Mouse (Mus musculus) midbrain, embryonic 13.5 days (tissue): ENCODE results near the gene Fcrl5. TPM values are rescaled to one million over a fixed set of nuclear protein-coding genes. Genes with fewer than 3 reads are reported as not detected.
"Not testable (repeated sequence)": the region's sequence is repeated elsewhere in the genome, so short reads cannot be mapped to it uniquely, and the experiment has no call there.

Source experiments
- ATAC-seq: fragments of 200-750 bp; cut with Nextera tagmentation; 2 replicates; pipeline ENCODE4 v1.8.0; 2017; ENCODE audit warnings: mild to moderate bottlenecking, moderate TSS enrichment, moderate library complexity
- H3K27ac ChIP-seq: fragments of 300-500 bp; sonication (generic); 2 replicates; pipeline ENCODE4 v1.5.1; 2015; ENCODE audit warnings: inconsistent platforms, mild to moderate bottlenecking, moderate library complexity
- H3K27me3 ChIP-seq: fragments of 300-500 bp; sonication (generic); 2 replicates; pipeline ENCODE4 v1.6.1; 2015; ENCODE audit warnings: mild to moderate bottlenecking, inconsistent platforms
- H3K36me3 ChIP-seq: fragments of 300-500 bp; sonication (generic); 2 replicates; pipeline ENCODE4 v1.6.1; 2015; ENCODE audit warnings: mild to moderate bottlenecking, inconsistent platforms
- H3K4me1 ChIP-seq: fragments of 300-500 bp; sonication (generic); replicated peaks from 2 replicates; pipeline ENCODE4 v1.6.1; 2015; ENCODE audit warnings: inconsistent platforms
- H3K4me2 ChIP-seq: fragments of 300-500 bp; sonication (generic); replicated peaks from 2 replicates; pipeline ENCODE4 v1.6.1; 2015; ENCODE audit warnings: moderate library complexity, mild to moderate bottlenecking, inconsistent platforms
- H3K4me3 ChIP-seq: fragments of 300-500 bp; sonication (generic); replicated peaks from 2 replicates; pipeline ENCODE4 v1.5.1; 2015; ENCODE audit warnings: mild to moderate bottlenecking, inconsistent platforms
- H3K9ac ChIP-seq: fragments of 300-500 bp; sonication (generic); replicated peaks from 2 replicates; pipeline ENCODE4 v1.6.1; 2015; ENCODE audit warnings: mild to moderate bottlenecking, inconsistent platforms
- H3K9me3 ChIP-seq: fragments of 300-500 bp; sonication (generic); 2 replicates; pipeline ENCODE4 v1.6.1; 2016; ENCODE audit warnings: mild to moderate bottlenecking, inconsistent platforms
- WGBS: fragments of 180-500 bp; shearing (Covaris S2); methylation state at CpG from one replicate; pipeline ENCODE4 v1.1.7; 2015; 5-methylcytosine and 5-hydroxymethylcytosine counted together
- polyA plus RNA-seq: library from polyadenylated mRNA; unstranded; fragments of >200 nt; fragmentation: Nextera tagmentation; extraction: Ambion mirVana; gene quantifications from 2 replicates; pipeline ENCODE4 v1.2.1, GENCODE M21; 2015

Gene Fcrl5
- polyA plus RNA-seq, 1 experiment from 2014 or later = not detected

DNA sequence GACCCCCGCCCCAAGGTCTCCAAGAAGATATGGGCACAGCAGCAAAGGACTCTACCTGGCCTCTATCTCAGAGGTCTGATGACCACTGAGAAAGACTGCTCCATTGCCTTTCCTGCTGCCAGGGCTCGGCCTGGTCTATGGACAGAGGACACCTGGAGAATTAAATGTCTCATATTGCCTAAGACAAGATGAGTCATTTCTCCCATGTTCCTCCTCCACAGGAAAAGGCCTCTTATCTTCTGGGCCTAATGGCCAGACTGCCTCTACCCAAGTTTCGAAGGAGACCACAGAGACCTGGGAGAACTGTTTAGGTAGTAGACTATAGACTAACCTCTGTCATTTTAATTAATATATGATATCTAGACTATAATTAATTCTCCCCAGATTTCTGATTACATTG is 29.9 kb downstream of the Fcrl5 start:
- no peak overlapping the region for H3K27ac ChIP-seq
- WGBS = 91% methylated on average over 3 of the region's 3 CpGs
- ATAC-seq = no peak
- no peaks in the 10 kb centered on the region for H3K27me3 ChIP-seq
- H3K9ac ChIP-seq = no peak overlapping the region
- H3K4me1 ChIP-seq = no peaks in the 10 kb centered on the region
- peaks cover 5% of the 10 kb centered on the region; the same call in 1 of the 2 replicates for H3K9me3 ChIP-seq
- no peak overlapping the region for H3K4me2 ChIP-seq
- H3K4me3 ChIP-seq = no peak overlapping the region
- H3K36me3 ChIP-seq = no peaks in the 10 kb centered on the region

DNA sequence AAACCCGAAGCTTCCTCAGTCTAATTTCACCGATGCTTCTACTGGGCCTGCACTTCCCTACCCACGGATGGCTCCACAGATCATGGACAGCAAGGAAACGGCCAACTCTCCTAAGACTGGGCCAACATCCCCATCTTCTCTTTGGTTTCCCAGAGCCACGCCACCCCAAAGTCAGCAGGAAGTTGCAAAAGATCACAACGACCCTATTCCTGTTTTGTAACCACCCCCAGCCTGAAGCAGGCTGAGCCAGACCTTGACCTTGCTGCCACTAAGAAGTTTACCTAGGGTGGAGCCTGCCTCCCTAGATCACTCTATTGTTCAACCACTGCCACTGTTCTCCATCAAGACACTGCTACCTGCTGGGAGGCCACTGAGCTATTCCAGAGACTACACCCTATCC is 31.4 kb downstream of the Fcrl5 start:
- Histone ChIP-seq H3K9me3 (peaks cover 5% of the 10 kb centered on the region; the same call in 1 of the 2 replicates), H3K4me3 (no peak overlapping the region), H3K36me3 (no peaks in the 10 kb centered on the region), H3K27me3 (no peaks in the 10 kb centered on the region), H3K27ac (no peak overlapping the region), H3K9ac (no peak overlapping the region), H3K4me1 (no peaks in the 10 kb centered on the region), H3K4me2 (no peak overlapping the region)
- 79% methylated on average over 6 of the region's 6 CpGs for WGBS
- ATAC-seq = no peak

DNA sequence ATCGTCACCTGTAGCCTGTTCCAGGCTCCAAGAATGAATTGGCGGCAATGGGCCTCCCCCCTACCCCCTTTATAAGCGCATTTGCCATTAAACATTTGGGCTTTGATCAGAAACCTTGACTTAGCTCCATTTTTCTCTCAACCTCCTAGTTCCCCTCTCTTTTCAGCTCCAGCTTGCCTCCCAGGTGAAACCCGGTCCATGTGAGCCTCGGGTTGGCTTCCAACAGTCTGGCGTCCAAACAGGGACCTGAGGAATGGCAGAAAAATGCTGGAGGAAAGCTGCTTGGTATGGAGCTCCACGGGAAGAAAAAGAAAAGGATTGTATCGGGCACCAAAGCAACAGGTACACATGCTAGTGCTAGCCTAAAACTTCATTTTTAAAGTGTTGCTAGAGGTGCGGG is 31.8 kb downstream of the Fcrl5 start:
- no peak overlapping the region for H3K9ac ChIP-seq
- no peaks in the 10 kb centered on the region for H3K27me3 ChIP-seq
- no peak overlapping the region for H3K4me3 ChIP-seq
- H3K9me3 ChIP-seq = peaks cover 5% of the 10 kb centered on the region; the same call in 1 of the 2 replicates
- WGBS = 84% methylated on average over 9 of the region's 9 CpGs
- H3K27ac ChIP-seq = no peak overlapping the region
- no peaks in the 10 kb centered on the region for H3K36me3 ChIP-seq
- no peak for ATAC-seq
- no peaks in the 10 kb centered on the region for H3K4me1 ChIP-seq
- no peak overlapping the region for H3K4me2 ChIP-seq

DNA sequence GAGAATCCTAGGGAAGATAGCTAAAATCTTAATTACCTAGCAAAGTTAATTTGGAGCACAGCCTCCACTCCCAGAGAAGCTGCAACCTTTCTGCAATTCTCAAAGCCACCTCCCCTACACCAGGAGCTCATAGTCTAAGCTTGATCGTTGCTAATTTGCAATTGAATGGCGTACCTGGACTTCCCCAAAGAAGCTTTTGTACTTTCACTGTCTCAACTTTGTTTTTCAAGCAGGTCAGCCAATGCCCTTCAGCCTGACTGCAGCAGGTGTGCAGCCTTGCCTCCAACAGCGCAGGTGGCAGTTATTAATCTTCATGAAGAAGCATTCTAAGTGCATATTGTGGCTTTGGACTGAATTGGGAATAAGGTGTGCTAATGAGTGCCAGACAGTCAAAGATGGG is 42.4 kb downstream of the Fcrl5 start:
- WGBS = 88% methylated on average over 3 of the region's 3 CpGs
- ATAC-seq, H3K4me2 ChIP-seq, H3K9me3 ChIP-seq, H3K4me1 ChIP-seq, H3K9ac ChIP-seq, H3K27me3 ChIP-seq, H3K36me3 ChIP-seq, H3K4me3 ChIP-seq, H3K27ac ChIP-seq: not testable (repeated sequence)

DNA sequence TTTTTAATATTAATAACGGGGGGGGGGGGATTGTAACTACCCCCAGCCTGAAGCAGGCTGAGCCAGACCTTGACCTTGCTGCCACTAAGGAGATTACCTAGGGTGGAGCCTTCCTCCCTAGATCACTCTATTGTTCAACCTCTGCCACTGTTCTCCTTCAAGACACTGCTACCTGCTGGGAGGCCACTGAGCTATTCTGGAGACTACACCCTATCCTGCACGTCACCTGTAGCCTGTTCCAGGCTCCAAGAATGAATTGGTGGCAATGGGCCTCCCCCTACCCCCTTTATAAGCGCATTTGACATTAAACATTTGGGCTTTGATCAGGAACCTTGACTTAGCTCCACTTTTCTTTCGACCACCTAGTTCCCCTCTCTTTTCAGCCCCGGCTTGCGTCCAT is 43.0 kb downstream of the Fcrl5 start:
- 83% methylated on average over 6 of the region's 6 CpGs for WGBS

DNA sequence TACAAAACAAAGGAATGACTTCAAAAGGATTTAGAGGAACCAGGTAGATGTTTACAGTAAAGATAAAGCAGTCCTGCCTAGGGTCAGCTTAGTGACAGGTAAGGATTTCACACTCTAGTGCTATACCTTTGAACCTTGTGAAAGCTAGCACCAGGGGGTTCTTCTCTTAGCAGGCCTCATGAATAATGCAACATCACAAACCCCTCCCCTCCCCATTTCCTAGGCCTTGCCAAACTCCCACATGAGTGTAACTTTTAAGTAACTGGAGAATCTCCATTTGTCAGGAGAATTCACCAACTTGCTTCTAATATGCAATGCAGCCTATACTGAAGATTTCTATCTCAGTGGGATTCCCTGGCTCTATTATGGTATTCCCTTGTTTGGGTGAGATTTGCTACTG is 43.7 kb downstream of the Fcrl5 start:
- not testable (repeated sequence) for ATAC-seq, H3K27ac ChIP-seq

More for the DNA sequence above, 43.0 kb downstream of the Fcrl5 start:
- H3K9me3 ChIP-seq, ATAC-seq, H3K9ac ChIP-seq, H3K4me3 ChIP-seq, H3K27me3 ChIP-seq, H3K4me1 ChIP-seq, H3K36me3 ChIP-seq, H3K27ac ChIP-seq, H3K4me2 ChIP-seq: not testable (repeated sequence)

DNA sequence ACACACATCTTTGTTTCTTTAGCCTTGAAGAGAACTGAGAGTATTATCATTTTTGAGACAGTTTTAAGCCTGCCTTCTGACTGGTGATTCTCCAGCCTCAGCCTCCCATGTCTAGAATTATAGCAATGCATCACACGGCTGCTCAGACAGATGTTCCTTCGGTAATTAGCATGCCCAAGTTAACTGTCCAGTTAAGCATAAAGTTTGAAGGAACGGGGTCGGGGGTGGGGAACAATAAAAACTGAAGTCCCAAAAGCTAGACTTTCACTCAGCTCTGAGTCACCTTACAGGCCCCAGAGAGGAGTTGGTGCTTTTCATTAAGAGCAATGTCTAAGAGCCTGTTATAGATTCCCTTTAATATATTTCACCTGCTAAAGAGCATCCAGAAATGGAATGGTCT is 51.8 kb downstream of the Fcrl5 start:
- no peak for ATAC-seq
- Histone ChIP-seq H3K9me3 (no peaks in the 10 kb centered on the region), H3K36me3 (no peaks in the 10 kb centered on the region), H3K9ac (no peak overlapping the region), H3K4me3 (no peak overlapping the region), H3K4me2 (no peak overlapping the region), H3K27ac (no peak overlapping the region), H3K27me3 (no peaks in the 10 kb centered on the region), H3K4me1 (no peaks in the 10 kb centered on the region)
- 82% methylated on average over 4 of the region's 4 CpGs for WGBS

More for the DNA sequence above, 43.7 kb downstream of the Fcrl5 start:
- not testable (repeated sequence) for H3K4me1 ChIP-seq, H3K36me3 ChIP-seq, H3K4me2 ChIP-seq, H3K4me3 ChIP-seq, H3K9ac ChIP-seq, H3K9me3 ChIP-seq, H3K27me3 ChIP-seq

- Histone ChIP-seq H3K4me2 (no peak overlapping the region), H3K36me3 (no peaks in the 10 kb centered on the region), H3K9ac (no peak overlapping the region), H3K27ac (no peak overlapping the region), H3K27me3 (no peaks in the 10 kb centered on the region), H3K4me1 (no peaks in the 10 kb centered on the region), H3K9me3 (no peaks in the 10 kb centered on the region), H3K4me3 (no peak overlapping the region)
- ATAC-seq = no peak
- 49% methylated on average over 2 of the region's 2 CpGs for WGBS
Measured at GRCm38 (mm10) chr3:87487911-87488310, 52.3 kb downstream of the Fcrl5 start.

DNA sequence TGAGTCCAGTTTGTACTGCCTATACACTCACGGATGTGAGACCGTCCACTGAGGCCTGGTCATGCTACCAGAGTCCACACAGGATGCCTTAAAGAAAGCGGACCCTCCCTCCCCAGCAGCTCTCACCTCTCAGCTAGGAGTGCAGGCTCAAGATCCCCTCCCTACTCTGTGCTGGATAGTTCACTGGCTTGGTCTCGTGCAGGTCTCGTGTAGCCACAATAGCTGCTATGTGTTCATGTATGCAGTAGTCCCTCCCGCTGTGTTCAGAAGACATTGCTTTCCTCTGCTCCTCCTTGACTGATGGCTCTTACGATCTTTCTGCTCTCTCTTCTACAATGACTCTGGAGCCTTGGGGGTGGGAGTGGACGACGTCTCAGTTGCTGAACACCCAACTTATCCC is 62.7 kb downstream of the Fcrl5 start:
- H3K27ac ChIP-seq = no peak overlapping the region
- ATAC-seq = no peak
- no peak overlapping the region for H3K4me3 ChIP-seq
- no peaks in the 10 kb centered on the region for H3K9me3 ChIP-seq
- no peak overlapping the region for H3K4me2 ChIP-seq
- H3K4me1 ChIP-seq = 0 out of 2 replicates have a peak, but pooled peaks cover 6% of the 10 kb centered on the region
- H3K36me3 ChIP-seq = no peaks in the 10 kb centered on the region
- H3K27me3 ChIP-seq = 0 out of 2 replicates have a peak, but pooled peaks cover 4% of the 10 kb centered on the region
- no peak overlapping the region for H3K9ac ChIP-seq
- 84% methylated on average over 9 of the region's 9 CpGs for WGBS

DNA sequence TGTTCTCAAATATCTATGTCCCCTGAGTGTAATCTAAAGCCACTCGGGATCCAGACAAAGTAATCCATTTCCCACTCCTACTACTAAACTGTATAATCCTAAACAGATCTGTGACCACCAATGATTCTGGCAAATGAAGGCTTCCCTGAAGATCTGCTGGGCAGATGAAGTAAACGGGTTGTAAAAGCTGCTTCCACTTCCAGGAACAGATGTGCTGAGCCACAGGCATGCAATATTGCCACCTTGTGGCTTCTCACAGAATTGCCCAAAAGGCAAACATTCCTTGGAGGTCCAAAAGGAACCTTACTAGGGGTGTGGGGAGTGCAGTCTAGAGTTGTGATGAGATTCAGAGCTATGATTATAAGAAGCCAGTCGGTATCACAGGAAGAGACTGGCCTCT is 63.5 kb downstream of the Fcrl5 start:
- no peak overlapping the region for H3K4me2 ChIP-seq
- no peaks in the 10 kb centered on the region for H3K9me3 ChIP-seq
- H3K27me3 ChIP-seq = 0 out of 2 replicates have a peak, but pooled peaks cover 8% of the 10 kb centered on the region
- H3K4me1 ChIP-seq = 0 out of 2 replicates have a peak, but pooled peaks cover 6% of the 10 kb centered on the region
- no peak overlapping the region for H3K9ac ChIP-seq
- H3K36me3 ChIP-seq = no peaks in the 10 kb centered on the region
- no peak overlapping the region for H3K27ac ChIP-seq
- ATAC-seq = no peak
- no peak overlapping the region for H3K4me3 ChIP-seq
- WGBS = 20% methylated on average over 3 of the region's 3 CpGs

- no peaks in the 10 kb centered on the region for H3K36me3 ChIP-seq
- no peak overlapping the region for H3K27ac ChIP-seq
- 86% methylated on average over 24 of the region's 24 CpGs for WGBS
- ATAC-seq = no peak
- 0 out of 2 replicates have a peak, but pooled peaks cover 6% of the 10 kb centered on the region for H3K4me1 ChIP-seq
- no peak overlapping the region for H3K4me3 ChIP-seq
- 0 out of 2 replicates have a peak, but pooled peaks cover 9% of the 10 kb centered on the region for H3K27me3 ChIP-seq
- H3K9me3 ChIP-seq = no peaks in the 10 kb centered on the region
- no peak overlapping the region for H3K4me2 ChIP-seq
- no peak overlapping the region for H3K9ac ChIP-seq
Measured at GRCm38 (mm10) chr3:87500088-87501055, 64.8 kb downstream of the Fcrl5 start.

DNA sequence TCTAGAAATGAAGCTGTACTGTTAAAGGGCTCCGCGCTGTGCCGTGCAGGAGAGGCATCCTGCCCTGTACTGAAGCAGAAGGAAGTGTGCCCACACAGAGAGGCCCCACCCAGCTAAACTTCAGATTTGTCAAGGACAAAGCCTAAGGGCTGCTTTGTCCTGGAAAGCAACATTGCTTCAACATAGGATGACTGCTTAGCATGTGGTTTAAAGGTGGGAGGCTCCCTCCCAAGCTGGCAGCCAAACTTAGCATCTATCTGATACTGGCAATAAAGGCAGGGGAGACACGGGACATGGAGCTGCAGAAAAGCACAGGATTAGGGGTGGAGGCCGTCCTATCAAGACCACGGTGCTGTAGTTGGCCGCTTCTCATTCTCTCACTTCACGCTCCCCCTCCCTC is 65.6 kb downstream of the Fcrl5 start:
- WGBS = 59% methylated on average over 8 of the region's 8 CpGs

More for the DNA sequence above, 65.6 kb downstream of the Fcrl5 start:
- H3K4me2 ChIP-seq = no peak overlapping the region
- no peak overlapping the region for H3K9ac ChIP-seq
- no peaks in the 10 kb centered on the region for H3K9me3 ChIP-seq
- 0 out of 2 replicates have a peak, but pooled peaks cover 9% of the 10 kb centered on the region for H3K27me3 ChIP-seq
- ATAC-seq = no peak
- no peak overlapping the region for H3K4me3 ChIP-seq
- H3K4me1 ChIP-seq = 0 out of 2 replicates have a peak, but pooled peaks cover 6% of the 10 kb centered on the region
- H3K27ac ChIP-seq = no peak overlapping the region
- no peaks in the 10 kb centered on the region for H3K36me3 ChIP-seq
